Mouse (Mus musculus) adrenal gland, postnatal 14 days (tissue): ENCODE data around the gene Slc22a22. TPM values are rescaled to one million over a fixed set of nuclear protein-coding genes. Genes with fewer than 3 reads are reported as not detected.

Experiments used
- DNase-seq: peaks from one replicate; pipeline ENCODE4 v3.0.0; 2021; ENCODE audit warnings: mixed read lengths
- long read RNA-seq, 2 experiments: library from polyadenylated mRNA; stranded (forward); transcript quantifications; one replicate each; pipeline ENCODE4 v2.0.0; 2021
- total RNA-seq: library from RNA; stranded (reverse); gene quantifications from 2 replicates; pipeline ENCODE4 v1.2.3, GENCODE M21; 2021

Gene Slc22a22
- not detected in 2 replicates for total RNA-seq
- long read RNA-seq, experiment 1: 0 reads
- long read RNA-seq, experiment 2: 0 reads

- DNase-seq: no peak
Measured at GRCm38 (mm10) chr15:57477525-57477924, at the start of gene Slc22a22. TSS of gene Slc22a22 (minus strand) at chr15:57477625.

GRCm38 (mm10) chr15:57523510-57524298 is 46.3 kb upstream of the Slc22a22 start:
- DNase-seq: no peak

DNA sequence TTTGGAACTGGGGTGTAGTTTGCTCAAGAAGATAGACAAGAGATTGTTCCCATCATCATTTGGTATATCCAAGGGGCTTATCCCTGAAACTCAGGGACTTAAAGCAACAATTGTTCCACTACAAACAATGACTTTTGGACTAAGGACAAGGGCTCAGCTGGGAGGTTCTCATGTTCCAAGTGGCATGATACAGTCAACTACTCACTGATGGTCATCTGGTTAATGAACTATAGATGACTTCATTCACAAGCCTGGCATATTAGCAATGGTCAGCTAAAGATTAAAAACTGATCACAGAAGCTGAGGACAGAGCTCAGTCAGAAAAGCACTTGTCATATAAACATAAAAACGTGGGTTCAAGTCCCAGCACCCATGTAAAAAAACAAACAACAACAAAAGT is 44.7 kb upstream of the Slc22a22 start:
- DNase-seq: no peak

GRCm38 (mm10) chr15:57509185-57510172 is 32.1 kb upstream of the Slc22a22 start:
- DNase-seq: no peak

- peak; percentile 88 for DNase-seq
Measured at GRCm38 (mm10) chr15:57508242-57509184, 31.1 kb upstream of the Slc22a22 start.

GRCm38 (mm10) chr15:57504126-57504705 is 26.8 kb upstream of the Slc22a22 start:
- no peak for DNase-seq

GRCm38 (mm10) chr15:57503656-57504055 is 26.2 kb upstream of the Slc22a22 start:
- no peak for DNase-seq

- DNase-seq: no peak
Measured at GRCm38 (mm10) chr15:57501559-57501958, 24.1 kb upstream of the Slc22a22 start.

GRCm38 (mm10) chr15:57496106-57496505 is 18.7 kb upstream of the Slc22a22 start:
- no peak for DNase-seq

DNA sequence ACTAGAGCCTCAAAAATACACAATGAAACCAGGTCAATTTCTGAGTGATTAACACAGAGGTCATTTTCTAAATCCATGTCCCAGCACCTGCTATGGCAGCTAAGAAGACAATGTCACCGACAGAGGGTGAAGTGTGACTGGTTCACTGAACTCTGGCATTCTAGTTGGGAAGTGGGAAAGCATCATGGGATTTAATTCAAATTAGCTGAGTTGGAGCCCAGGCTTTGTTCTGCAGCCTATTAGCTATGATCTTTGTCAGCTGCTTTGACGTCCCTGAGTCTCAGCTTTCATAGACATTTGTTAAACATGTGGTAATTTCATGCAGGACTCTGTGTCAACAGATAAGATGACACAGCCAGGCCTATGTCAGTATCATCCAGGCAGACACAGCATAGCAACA is 5.1 kb upstream of the Slc22a22 start:
- no peak for DNase-seq

GRCm38 (mm10) chr15:57471648-57472047 is 5.8 kb downstream of the Slc22a22 start:
- DNase-seq: no peak

DNA sequence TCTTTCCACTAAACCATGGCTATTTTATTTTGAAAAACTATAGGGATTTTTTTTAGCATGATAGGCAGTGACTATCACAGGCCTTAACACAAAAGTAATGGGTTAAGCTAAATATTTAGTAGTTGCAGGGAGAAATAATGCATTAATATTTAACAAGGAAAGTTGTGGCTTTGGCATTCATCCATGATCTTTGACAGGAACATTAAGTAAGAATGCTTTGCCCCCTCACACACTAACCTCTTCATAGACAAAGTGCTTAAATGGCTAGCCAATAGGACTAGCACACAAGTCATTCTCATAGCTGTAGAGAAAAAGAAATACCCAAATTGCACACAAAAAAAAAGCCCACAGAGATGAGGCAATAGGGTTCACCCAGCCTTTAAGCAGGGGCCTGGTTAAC is 11.4 kb downstream of the Slc22a22 start:
- DNase-seq: no peak

GRCm38 (mm10) chr15:57465061-57465460 is 12.4 kb downstream of the Slc22a22 start:
- no peak for DNase-seq

- DNase-seq: no peak
Measured at GRCm38 (mm10) chr15:57464066-57464465, 13.4 kb downstream of the Slc22a22 start.

- no peak for DNase-seq
Measured at GRCm38 (mm10) chr15:57461284-57461683, 16.1 kb downstream of the Slc22a22 start.

DNA sequence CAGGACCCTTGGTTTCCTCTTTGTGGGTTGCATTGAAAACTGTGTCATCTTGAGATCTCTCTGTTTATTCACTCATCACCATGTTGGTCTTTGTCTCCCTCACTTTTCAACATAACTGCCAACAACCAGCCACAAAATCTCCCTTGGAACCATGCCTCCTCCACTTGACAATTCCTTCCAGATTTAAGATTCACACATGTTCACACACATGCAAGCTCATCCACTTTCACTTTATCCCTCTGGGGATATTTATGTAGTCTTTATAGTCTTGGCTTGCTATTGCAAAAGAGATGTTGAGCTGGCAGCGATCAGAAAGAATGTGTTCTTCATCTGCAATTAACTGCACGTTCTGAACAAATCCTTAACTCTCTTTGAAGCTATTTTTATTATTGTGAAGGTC is 20.1 kb downstream of the Slc22a22 start:
- DNase-seq: no peak

- DNase-seq: no peak
Measured at GRCm38 (mm10) chr15:57434710-57435404, 42.6 kb downstream of the Slc22a22 start.

- no peak for DNase-seq
Measured at GRCm38 (mm10) chr15:57408498-57408897, 68.9 kb downstream of the Slc22a22 start.

DNA sequence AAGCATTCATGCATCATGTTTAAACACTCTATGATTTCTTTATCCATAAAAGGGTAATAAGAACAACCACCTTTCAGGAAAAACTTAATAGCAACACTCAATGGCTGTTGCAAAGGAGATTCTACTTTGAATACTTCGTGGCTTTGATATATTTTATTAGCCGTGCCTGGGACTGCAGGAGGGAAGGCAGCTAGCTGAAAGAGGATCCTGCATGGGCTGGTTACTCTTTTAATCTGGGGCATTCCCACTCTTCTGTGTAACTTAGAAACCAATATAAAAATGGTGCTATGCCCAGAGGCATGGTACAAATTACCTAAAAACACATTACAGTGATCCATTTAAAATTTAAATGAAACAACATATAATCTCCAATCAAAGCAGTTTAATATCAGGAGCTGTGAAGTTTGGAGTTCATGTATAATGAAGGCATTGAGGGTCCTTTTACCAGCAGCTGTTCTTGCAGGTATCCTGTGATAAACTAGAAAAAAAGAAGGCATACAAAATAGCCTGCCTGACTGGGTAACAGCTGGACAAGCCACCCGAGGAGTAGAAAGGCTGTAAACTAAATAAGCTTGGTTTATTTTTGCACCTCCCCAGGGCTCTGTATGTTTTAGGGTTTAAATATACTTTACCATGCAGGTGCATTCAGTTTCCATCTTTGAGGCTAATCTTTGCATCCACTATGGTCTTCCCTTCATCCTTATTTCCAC is 78.8 kb downstream of the Slc22a22 start:
- DNase-seq: no peak

GRCm38 (mm10) chr15:57394053-57394452 is 83.4 kb downstream of the Slc22a22 start:
- DNase-seq: no peak
